25 mouse cellular contexts compared by ENCODE assay signal in the genomic region with DNA sequence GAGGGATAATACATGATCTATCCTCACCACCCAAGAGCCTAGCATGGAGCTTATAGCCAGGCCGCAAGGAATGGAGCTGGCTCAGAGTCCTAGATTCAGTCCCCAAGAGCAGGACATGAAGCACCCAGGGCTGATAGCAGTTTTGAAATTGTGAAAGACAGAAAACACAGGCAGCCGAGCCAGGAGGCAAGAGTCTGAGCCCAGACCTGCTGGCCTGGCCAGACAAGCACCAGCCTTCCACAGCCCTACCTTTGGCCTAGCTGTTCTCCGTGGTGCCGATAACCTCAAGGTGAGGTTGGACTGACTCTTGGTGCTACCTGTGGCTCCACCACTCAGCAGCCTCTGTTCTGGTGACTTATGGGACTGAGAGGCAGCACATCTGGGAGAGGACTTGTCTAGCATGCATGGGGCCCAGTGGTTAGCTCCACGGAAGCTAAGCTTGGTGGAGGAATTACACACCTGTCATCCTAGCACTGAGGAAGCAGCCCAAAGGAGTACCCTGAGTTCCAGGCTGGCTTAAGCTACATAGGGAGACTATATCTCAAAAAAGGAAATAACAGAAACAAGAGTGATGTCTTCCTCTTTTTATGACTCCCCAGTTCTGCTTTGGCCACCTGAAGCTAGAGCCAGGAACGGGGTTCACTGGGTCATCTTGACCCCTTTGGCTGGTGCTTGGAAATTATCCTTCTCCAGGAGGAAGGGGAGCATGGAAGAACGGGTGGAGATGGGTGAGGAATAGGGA. TPM values are rescaled to one million over a fixed set of nuclear protein-coding genes. Genes with fewer than 3 reads are reported as not detected.
A peak's percentile ranks its signal among the peaks of the same experiment; 100 is the strongest.
DNase-seq lines count a peak whose midpoint lies in the region; ATAC-seq and TF ChIP-seq lines count a peak whose summit lies in the region.
"Had no signal": no experiment of that assay in that cellular context is flagged by ENCODE, and none has a peak within 500 bp of the region (broad histone marks: within the 10 kb centered on the region; RNA-seq: fewer than 3 reads in every experiment).

No protein-coding gene starts in this region.

- peaks cover 25% of the 10 kb centered on the region for H3K4me1 ChIP-seq in liver, adult 2 months (ENCODE audit: control insufficient read depth, insufficient read depth, low read length)
- H3K4me1 ChIP-seq in liver, embryonic 11.5 days (replicated peaks; ENCODE audit: control insufficient read depth, insufficient read depth, low read length), result peaks cover 27% of the 10 kb centered on the region
- peaks cover 5% of the 10 kb centered on the region; the same call in 1 of the 2 replicates for H3K4me1 ChIP-seq in bone marrow, adult 2 months (ENCODE audit: control insufficient read depth, insufficient read depth, low read length)
- H3K4me1 ChIP-seq in hindbrain, embryonic 14.5 days (replicated peaks; ENCODE audit: control insufficient read depth, insufficient read depth, low read length), result no peaks in the 10 kb centered on the region
- H3K4me1 ChIP-seq: embryonic facial prominence, embryonic 10.5 days had no signal

- H3K9ac ChIP-seq in liver, adult 2 months (ENCODE audit: low read depth, low read length), result no peak overlapping the region
- H3K9ac ChIP-seq in liver, embryonic 11.5 days (ENCODE audit: low read depth, low read length), result no peak overlapping the region
- H3K9ac ChIP-seq in hindbrain, embryonic 14.5 days, result no peak overlapping the region
- H3K9ac ChIP-seq: forebrain, embryonic 13.5 days; hindbrain, embryonic 12.5 days had no signal

- TF ChIP-seq POLR2A in liver, adult 2 months (IDR thresholded peaks at IDR 0.05; ENCODE audit: extremely low read depth, insufficient read depth, low read length), result no peak
- no peak for TF ChIP-seq POLR2A in bone marrow, adult 2 months (IDR thresholded peaks at IDR 0.05; ENCODE audit: borderline replicate concordance, control insufficient read depth, low read depth, low read length)

- no peaks in the 10 kb centered on the region for H3K27me3 ChIP-seq in liver, adult 2 months (ENCODE audit: control insufficient read depth, insufficient read depth, low read length)
- H3K27me3 ChIP-seq in liver, embryonic 11.5 days (replicated peaks; ENCODE audit: control insufficient read depth, insufficient read depth, low read length), result no peaks in the 10 kb centered on the region
- no peaks in the 10 kb centered on the region for H3K27me3 ChIP-seq in hindbrain, embryonic 14.5 days (ENCODE audit: control insufficient read depth, insufficient read depth, low read length)
- H3K27me3 ChIP-seq: forebrain, embryonic 13.5 days; hindbrain, embryonic 12.5 days had no signal

- H3K79me2 ChIP-seq in liver, adult 2 months (ENCODE audit: control insufficient read depth, insufficient read depth, low read length), result no peaks in the 10 kb centered on the region

- no peak for TF ChIP-seq CTCF in liver, adult 2 months (IDR thresholded peaks at IDR 0.05; ENCODE audit: low read depth, low read length)
- no peak for TF ChIP-seq CTCF in bone marrow, adult 2 months (IDR thresholded peaks at IDR 0.05; ENCODE audit: control insufficient read depth, insufficient read depth, low read length)

- DNase-seq in liver, adult 2 months (ENCODE audit: extremely low read depth, low read depth, low spot score), result peak; percentile 93
- no peak for DNase-seq in liver, embryonic 11.5 days (ENCODE audit: low spot score)
- DNase-seq in right cerebral cortex, adult 18-20 months, result no peak
- DNase-seq in hindbrain, embryonic 14.5 days (ENCODE audit: low spot score), result no peak
- no peak for DNase-seq in heart, adult 8-10 months (ENCODE audit: low spot score)
- DNase-seq: adrenal gland, adult 8-10 months; B cell, adult 2 months; cerebellum, adult 11-12 months; cerebellum, adult 9-11 months; cerebellum, postnatal 36 days; gastrocnemius, adult 2 months; gastrocnemius, postnatal 25 days; heart, adult 11 months; heart, postnatal 10 days; heart, postnatal 4 days had no signal

- ATAC-seq in liver, embryonic 11.5 days (replicated peaks; ENCODE audit: low FRiP score), result no peak
- ATAC-seq in common myeloid progenitor, adult 5-6 weeks (replicated peaks; ENCODE audit: low read depth, poor library complexity, severe bottlenecking), result peak; percentile 65
- peak; percentile 21; the same call in 1 of the 2 replicates for ATAC-seq in neutrophil, adult 5-6 weeks (ENCODE audit: extremely low read depth, insufficient number of reproducible peaks, low FRiP score, poor library complexity, severe bottlenecking)
- ATAC-seq in hindbrain, embryonic 14.5 days (ENCODE audit: low FRiP score), result no peak
- ATAC-seq: CD4-positive, CD25-positive, alpha-beta regulatory T cell, adult 4 months; forebrain, embryonic 13.5 days; hindbrain, postnatal 0 days had no signal

- H3K27ac ChIP-seq in liver, adult 2 months (replicated peaks; ENCODE audit: insufficient read depth, low read depth, low read length), result peak overlapping the region; percentile 75
- H3K27ac ChIP-seq in liver, embryonic 11.5 days (ENCODE audit: low read depth, low read length), result no peak overlapping the region
- peak overlapping the region; percentile 16; the same call in 1 of the 2 replicates for H3K27ac ChIP-seq in bone marrow, adult 2 months (ENCODE audit: control insufficient read depth, insufficient read depth, low read depth, low read length, poor library complexity)
- H3K27ac ChIP-seq in hindbrain, embryonic 14.5 days, result no peak overlapping the region
- H3K27ac ChIP-seq: embryonic facial prominence, embryonic 10.5 days; forebrain, embryonic 13.5 days; gastrocnemius, adult 2 months; heart, embryonic 10.5 days; hindbrain, embryonic 12.5 days; hindbrain, postnatal 0 days had no signal

- no peaks in the 10 kb centered on the region for H3K9me3 ChIP-seq in liver, embryonic 11.5 days (ENCODE audit: control insufficient read depth, low read length)
- no peaks in the 10 kb centered on the region for H3K9me3 ChIP-seq in hindbrain, embryonic 14.5 days (ENCODE audit: control insufficient read depth, low read length)
- H3K9me3 ChIP-seq: embryonic facial prominence, embryonic 10.5 days; forebrain, embryonic 13.5 days; G1E; heart, embryonic 10.5 days; hindbrain, embryonic 12.5 days had no signal

- WGBS in liver, adult 2 months, result 44% methylated on average over 7 of the region's 7 CpGs
- 78% methylated on average over 7 of the region's 7 CpGs for WGBS in liver, embryonic 11.5 days
- WGBS in bone marrow, adult 2 months, result 51% methylated on average over 7 of the region's 7 CpGs
- WGBS in hindbrain, embryonic 14.5 days, result 89% methylated on average over 7 of the region's 7 CpGs

- H3K36me3 ChIP-seq in liver, adult 2 months (ENCODE audit: control insufficient read depth, insufficient read depth, low read length), result no peaks in the 10 kb centered on the region
- no peaks in the 10 kb centered on the region for H3K36me3 ChIP-seq in liver, embryonic 11.5 days (ENCODE audit: control insufficient read depth, insufficient read depth, low read length)
- H3K36me3 ChIP-seq in hindbrain, embryonic 14.5 days (replicated peaks; ENCODE audit: control insufficient read depth, insufficient read depth), result no peaks in the 10 kb centered on the region
- H3K36me3 ChIP-seq: embryonic facial prominence, embryonic 10.5 days; G1E; heart, embryonic 10.5 days; hindbrain, embryonic 12.5 days had no signal

- H3K4me3 ChIP-seq in liver, adult 2 months (ENCODE audit: insufficient read depth, low read depth, low read length), result no peak overlapping the region
- H3K4me3 ChIP-seq in liver, embryonic 11.5 days (ENCODE audit: low read depth, low read length), result no peak overlapping the region
- H3K4me3 ChIP-seq in bone marrow, adult 2 months (replicated peaks; ENCODE audit: control insufficient read depth, low read depth, low read length), result no peak overlapping the region
- H3K4me3 ChIP-seq in hindbrain, embryonic 14.5 days (replicated peaks; ENCODE audit: low read length), result no peak overlapping the region
- H3K4me3 ChIP-seq: embryonic facial prominence, embryonic 10.5 days; forebrain, embryonic 13.5 days; gastrocnemius, adult 2 months; heart, embryonic 10.5 days; hindbrain, embryonic 12.5 days had no signal

- no peak overlapping the region for H3K4me2 ChIP-seq in liver, embryonic 11.5 days
- no peak overlapping the region for H3K4me2 ChIP-seq in hindbrain, embryonic 14.5 days (replicated peaks)
- H3K4me2 ChIP-seq: forebrain, embryonic 13.5 days; hindbrain, embryonic 12.5 days had no signal

RNA-seq across cellular contexts. Expression of a gene that starts 12.7 kb away (rescaled TPM):
- total RNA-seq in liver, adult 2 months (2014; rRNA removed), result 39.9 and 50.1 TPM in 2 replicates
- 47.1 and 72.2 TPM in 2 replicates for polyA plus RNA-seq in liver, adult 2 months (2012; rRNA removed)
- polyA plus RNA-seq in liver, embryonic 11.5 days (2014; fragmentation: Nextera tagmentation; extraction: Ambion mirVana), result 18.4 and 18.6 TPM in 2 replicates
- polyA plus RNA-seq in bone marrow, adult 2 months (2011; ENCODE audit: insufficient read depth, insufficient read length, low replicate concordance, missing spikeins), result 3.3 and 6.4 TPM in 2 replicates
- total RNA-seq in common myeloid progenitor, adult 5-6 weeks (2017), result 8.6 and 10.3 TPM in 2 replicates
- 32.8 and 39.6 TPM in 2 replicates for total RNA-seq in neutrophil, adult 5-6 weeks (2017)
- 34.3 and 34.6 TPM in 2 replicates for polyA plus RNA-seq in hindbrain, embryonic 14.5 days (2014; fragmentation: Nextera tagmentation; extraction: Ambion mirVana)
- total RNA-seq in heart, adult 8-10 months (2022), result 10 to 100 TPM; 51.3 to 58.4 (median 53.2) TPM

RNA-seq across cellular contexts. Expression of a gene that starts 47.2 kb away (rescaled TPM):
- total RNA-seq in liver, adult 2 months (2014; rRNA removed), result under 0.01 TPM in 1 of 2 replicates, not detected in the other
- polyA plus RNA-seq in liver, adult 2 months (2012; rRNA removed), result 0.04 TPM in 1 of 2 replicates, not detected in the other
- 0.36 and 0.38 TPM in 2 replicates for polyA plus RNA-seq in liver, embryonic 11.5 days (2014; fragmentation: Nextera tagmentation; extraction: Ambion mirVana)
- 0.42 TPM in 1 of 2 replicates, not detected in the other for polyA plus RNA-seq in bone marrow, adult 2 months (2011; ENCODE audit: insufficient read depth, insufficient read length, low replicate concordance, missing spikeins)
- 0.41 and 0.58 TPM in 2 replicates for total RNA-seq in common myeloid progenitor, adult 5-6 weeks (2017)
- total RNA-seq in neutrophil, adult 5-6 weeks (2017), result 0.61 and 0.70 TPM in 2 replicates
- 5.7 and 6.8 TPM in 2 replicates for polyA plus RNA-seq in hindbrain, embryonic 14.5 days (2014; fragmentation: Nextera tagmentation; extraction: Ambion mirVana)
- total RNA-seq in heart, adult 8-10 months (2022), result 1 to 10 TPM; 6.8 to 8.1 (median 7.5) TPM

Comparison
In these comparisons a context has a peak if more than half of its experiments do, and no peak if none do; other contexts are left out.
1. H3K27ac ChIP-seq: peak in liver, adult 2 months (single experiment) and bone marrow, adult 2 months (single experiment); none in liver, embryonic 11.5 days (single experiment) and hindbrain, embryonic 14.5 days (single experiment).
2. ATAC-seq: peak in common myeloid progenitor, adult 5-6 weeks (single experiment) and neutrophil, adult 5-6 weeks (single experiment); none in liver, embryonic 11.5 days (single experiment) and hindbrain, embryonic 14.5 days (single experiment).